ENCODE assay signal across 13 mouse cellular contexts in genomic region chr9:62518572-62518971, GRCm38 (mm10). TPM values are rescaled to one million over a fixed set of nuclear protein-coding genes. Genes with fewer than 3 reads are reported as not detected.
A peak's percentile ranks its signal among the peaks of the same experiment; 100 is the strongest.
DNase-seq lines count a peak whose midpoint lies in the region; ATAC-seq and TF ChIP-seq lines count a peak whose summit lies in the region.
"Had no signal": no experiment of that assay in that cellular context is flagged by ENCODE, and none has a peak within 500 bp of the region (broad histone marks: within the 10 kb centered on the region; RNA-seq: fewer than 3 reads in every experiment).

No protein-coding gene starts in this region.

- 0 out of 2 replicates have a peak, but pooled peaks have one; percentile 14 for ATAC-seq in forebrain, embryonic 13.5 days
- ATAC-seq in hindbrain, postnatal 0 days: no peak

- no peak for TF ChIP-seq CTCF in left cerebral cortex, adult 2 months (IDR thresholded peaks at IDR 0.05)
- TF ChIP-seq CTCF in hindbrain, postnatal 0 days (IDR thresholded peaks at IDR 0.05; ENCODE audit: low read depth): no peak

- no peaks in the 10 kb centered on the region for H3K9me3 ChIP-seq in forebrain, embryonic 13.5 days (replicated peaks)
- H3K9me3 ChIP-seq in hindbrain, postnatal 0 days (ENCODE audit: low read length): no peaks in the 10 kb centered on the region
- H3K9me3 ChIP-seq: heart, embryonic 10.5 days had no signal

- WGBS in forebrain, embryonic 13.5 days: 6% methylated on average over 4 of the region's 4 CpGs
- 13% methylated on average over 4 of the region's 4 CpGs for WGBS in hindbrain, postnatal 0 days

- no peak overlapping the region for H3K4me3 ChIP-seq in left cerebral cortex, adult 2 months
- H3K4me3 ChIP-seq in forebrain, embryonic 13.5 days: no peak overlapping the region
- H3K4me3 ChIP-seq in hindbrain, postnatal 0 days (ENCODE audit: low read length): no peak overlapping the region
- H3K4me3 ChIP-seq: heart, embryonic 10.5 days had no signal

- no peaks in the 10 kb centered on the region for H3K27me3 ChIP-seq in forebrain, embryonic 13.5 days
- H3K27me3 ChIP-seq in hindbrain, postnatal 0 days (ENCODE audit: insufficient read depth, low read length): no peaks in the 10 kb centered on the region

- H3K4me1 ChIP-seq in forebrain, embryonic 13.5 days: peaks cover 92% of the 10 kb centered on the region
- H3K4me1 ChIP-seq in hindbrain, postnatal 0 days (ENCODE audit: insufficient read depth, low read length): peaks cover 58% of the 10 kb centered on the region

- peak overlapping the region; percentile 34; the same call in 1 of the 2 replicates for H3K9ac ChIP-seq in forebrain, embryonic 13.5 days
- H3K9ac ChIP-seq in hindbrain, postnatal 0 days (replicated peaks; ENCODE audit: low read length): no peak overlapping the region

- H3K27ac ChIP-seq in left cerebral cortex, adult 2 months: peak overlapping the region; percentile 84
- H3K27ac ChIP-seq in forebrain, embryonic 13.5 days: peak overlapping the region; percentile 35; the same call in 1 of the 2 replicates
- no peak overlapping the region; the same call in 1 of the 2 replicates for H3K27ac ChIP-seq in hindbrain, postnatal 0 days
- H3K27ac ChIP-seq: heart, embryonic 10.5 days had no signal

- H3K36me3 ChIP-seq in forebrain, embryonic 13.5 days (ENCODE audit: poor library complexity, severe bottlenecking): no peaks in the 10 kb centered on the region
- H3K36me3 ChIP-seq in hindbrain, postnatal 0 days (ENCODE audit: insufficient read depth, low read length): no peaks in the 10 kb centered on the region
- H3K36me3 ChIP-seq: heart, embryonic 10.5 days had no signal

- intact Hi-C loops in left cerebral cortex, adult 2 months (cut with DNase I): no loop called here

- peak overlapping the region; percentile 8; the same call in 1 of the 2 replicates for H3K4me2 ChIP-seq in forebrain, embryonic 13.5 days
- no peak overlapping the region for H3K4me2 ChIP-seq in hindbrain, postnatal 0 days (ENCODE audit: low read depth, low read length)

- no peak for DNase-seq in left cerebral cortex, adult 2 months (ENCODE audit: extremely low spot score in 1 of 2, low spot score in 2 of 2)
- no peak for DNase-seq in left cerebral cortex, adult 8-10 months (ENCODE audit: low spot score in 2 of 2)
- DNase-seq in hindbrain, postnatal 0 days (ENCODE audit: low spot score): peak; percentile 54
- peak; percentile 69 for DNase-seq in retina, embryonic 14.5 days (ENCODE audit: low spot score)
- DNase-seq in thymus, postnatal 14 days: no peak
- DNase-seq in gastrocnemius, adult 8-10 months (ENCODE audit: low spot score in 2 of 2): no peak
- DNase-seq: cerebellum, adult 9-11 months; gastrocnemius, postnatal 14 days; heart, postnatal 36 days; kidney, adult 18-20 months; liver had no signal

RNA-seq across cellular contexts. Expression of gene Coro2b, which starts 18.3 kb away (rescaled TPM):
- total RNA-seq in left cerebral cortex, adult 2 months (2021): 100 to 1,000 TPM; 178 to 185 TPM
- total RNA-seq in left cerebral cortex, adult 8-10 months (2022): 100 to 1,000 TPM; 159 to 171 (median 170) TPM
- 35.5 and 37.0 TPM in 2 replicates for polyA plus RNA-seq in forebrain, embryonic 13.5 days (2015; fragmentation: Nextera tagmentation; extraction: Ambion mirVana)
- total RNA-seq in hindbrain, postnatal 0 days (2014; rRNA removed): 42.6 and 47.2 TPM in 2 replicates
- polyA plus RNA-seq in hindbrain, postnatal 0 days (2015; fragmentation: Nextera tagmentation; extraction: Ambion mirVana): 24.7 and 25.0 TPM in 2 replicates
- 1 to 10 TPM; 2.8 to 5.2 (median 3.9) TPM for total RNA-seq in gastrocnemius, adult 8-10 months (2022)

Comparison
In these comparisons a context has a peak if more than half of its experiments do, and no peak if none do; other contexts are left out.
1. DNase-seq: peak in hindbrain, postnatal 0 days (single experiment) and retina, embryonic 14.5 days (single experiment); none in left cerebral cortex, adult 2 months (0 of 2), left cerebral cortex, adult 8-10 months (0 of 2), thymus, postnatal 14 days (single experiment) and gastrocnemius, adult 8-10 months (0 of 2).